Mouse (Mus musculus): ENCODE measurements around the gene Cmss1. TPM values are rescaled to one million over a fixed set of nuclear protein-coding genes. Genes with fewer than 3 reads are reported as not detected.

The Cmss1 gene
- total RNA-seq, 2 experiments from 2014 or later = 20.1 to 22.0 TPM

GRCm38 (mm10) chr16:57536511-57536910 is 70.2 kb downstream of the Cmss1 start:
- intact Hi-C loops (cut with DNase I) = no loop called here
- DNase-seq (ENCODE audit: extremely low spot score in 1 of 2, low spot score in 2 of 2) = no peak

DNA sequence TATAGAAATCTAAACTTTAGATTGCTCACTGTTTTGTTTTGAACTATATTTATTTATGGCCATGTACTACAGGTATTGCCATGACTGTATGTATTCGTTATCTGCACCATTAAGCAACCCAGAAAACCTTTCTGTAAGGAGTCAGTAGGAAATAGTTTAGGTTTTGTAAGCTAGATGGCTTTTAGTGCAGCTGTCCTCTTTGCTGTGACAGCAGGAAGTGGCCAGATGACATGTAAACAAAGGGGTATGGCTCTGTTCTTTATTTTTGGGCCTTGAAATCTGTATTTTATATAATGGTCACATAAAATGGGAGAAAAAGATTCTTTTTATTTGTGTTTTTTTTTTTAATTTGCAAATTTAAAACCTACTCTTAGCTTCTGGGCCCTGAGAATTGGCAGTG is 71.9 kb downstream of the Cmss1 start:
- intact Hi-C loops (cut with DNase I) = no loop called here
- H3K4me3 ChIP-seq = no peak overlapping the region
- no peak for TF ChIP-seq CTCF (IDR thresholded peaks at IDR 0.05)
- no peak for DNase-seq (ENCODE audit: extremely low spot score in 1 of 2, low spot score in 2 of 2)
- H3K27ac ChIP-seq = no peak overlapping the region

More at GRCm38 (mm10) chr16:57536511-57536910, 70.2 kb downstream of the Cmss1 start:
- Histone ChIP-seq H3K4me3 (no peak overlapping the region), H3K27ac (no peak overlapping the region)
- no peak for TF ChIP-seq CTCF (IDR thresholded peaks at IDR 0.05)

DNA sequence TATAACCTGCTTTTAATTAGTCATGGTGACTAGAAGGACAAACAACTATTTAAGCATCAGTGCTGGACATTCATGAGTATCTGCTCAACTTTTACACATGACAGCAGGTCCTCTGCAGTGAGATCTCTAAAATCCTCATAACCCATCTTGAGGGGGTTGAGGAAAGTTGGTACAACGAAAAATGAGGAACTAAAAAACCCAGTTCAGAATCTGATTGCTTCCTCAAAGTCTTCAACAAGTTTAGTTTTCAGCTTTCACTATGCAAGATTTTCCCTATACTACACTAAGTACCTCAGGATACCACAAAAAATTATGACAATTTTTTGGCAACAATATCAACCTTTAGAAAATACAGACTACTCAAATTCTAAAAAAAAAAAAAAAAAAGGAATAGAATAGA is 72.3 kb downstream of the Cmss1 start:
- Histone ChIP-seq H3K4me3 (no peak overlapping the region), H3K27ac (no peak overlapping the region)
- intact Hi-C loops (cut with DNase I) = no loop called here
- TF ChIP-seq CTCF (IDR thresholded peaks at IDR 0.05) = no peak
- DNase-seq (ENCODE audit: extremely low spot score in 1 of 2, low spot score in 2 of 2) = no peak

DNA sequence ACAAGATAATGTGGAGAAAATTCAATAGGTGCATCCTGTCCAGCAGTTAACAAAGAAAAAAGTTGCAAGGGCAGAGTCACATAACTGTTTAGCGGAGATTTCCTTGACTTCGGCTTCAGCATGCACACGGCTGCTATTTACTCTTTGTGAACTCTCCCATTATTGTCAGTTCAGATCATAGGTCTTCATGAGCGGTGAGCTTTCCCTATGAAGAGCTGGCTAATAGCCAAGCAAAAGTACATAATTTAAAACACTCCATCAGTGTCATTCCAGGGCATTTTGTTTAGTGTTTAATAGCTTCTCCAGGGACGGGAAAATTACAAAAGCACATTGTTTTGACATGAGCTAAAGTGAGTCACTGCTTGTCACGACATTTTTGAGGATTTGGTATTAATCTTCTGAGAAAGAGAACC is 74.6 kb downstream of the Cmss1 start:
- intact Hi-C loops (cut with DNase I) = no loop called here
- Histone ChIP-seq H3K27ac (no peak overlapping the region), H3K4me3 (no peak overlapping the region)
- TF ChIP-seq CTCF (IDR thresholded peaks at IDR 0.05) = no peak
- DNase-seq (ENCODE audit: extremely low spot score in 1 of 2, low spot score in 2 of 2) = no peak

DNA sequence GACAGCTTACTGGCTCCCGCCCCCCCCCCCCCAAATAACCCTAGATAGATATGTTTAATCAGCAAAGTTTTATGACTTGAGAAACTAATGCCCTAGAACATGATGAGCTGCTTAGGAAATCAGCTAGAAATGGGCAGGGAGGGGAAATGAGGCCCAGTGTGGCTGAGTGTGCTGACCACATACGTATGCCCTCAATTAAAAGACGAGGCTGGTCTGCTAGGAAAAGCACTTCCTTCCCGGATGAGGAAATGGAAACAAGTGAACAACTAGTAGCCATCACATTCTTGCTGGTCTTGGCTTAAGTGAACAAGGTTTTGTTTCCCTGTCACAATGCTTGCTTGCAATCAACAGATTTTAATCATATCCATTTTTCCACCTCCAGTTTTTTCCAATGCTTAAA is 76.1 kb downstream of the Cmss1 start:
- no peak for TF ChIP-seq CTCF (IDR thresholded peaks at IDR 0.05)
- Histone ChIP-seq H3K27ac (no peak overlapping the region), H3K4me3 (no peak overlapping the region)
- intact Hi-C loops (cut with DNase I) = no loop called here
- no peak for DNase-seq (ENCODE audit: extremely low spot score in 1 of 2, low spot score in 2 of 2)

GRCm38 (mm10) chr16:57528457-57528856 is 78.2 kb downstream of the Cmss1 start:
- H3K27ac ChIP-seq = no peak overlapping the region
- TF ChIP-seq CTCF (IDR thresholded peaks at IDR 0.05) = no peak
- no peak for DNase-seq (ENCODE audit: extremely low spot score in 1 of 2, low spot score in 2 of 2)
- intact Hi-C loops (cut with DNase I) = no loop called here
- no peak overlapping the region for H3K4me3 ChIP-seq

GRCm38 (mm10) chr16:57526893-57527292 is 79.8 kb downstream of the Cmss1 start:
- intact Hi-C loops (cut with DNase I) = no loop called here
- no peak for TF ChIP-seq CTCF (IDR thresholded peaks at IDR 0.05)
- Histone ChIP-seq H3K4me3 (no peak overlapping the region), H3K27ac (no peak overlapping the region)
- no peak for DNase-seq (ENCODE audit: extremely low spot score in 1 of 2, low spot score in 2 of 2)

- TF ChIP-seq CTCF (IDR thresholded peaks at IDR 0.05) = no peak
- no peak overlapping the region for H3K4me3 ChIP-seq
- no peak for DNase-seq (ENCODE audit: extremely low spot score in 1 of 2, low spot score in 2 of 2)
- intact Hi-C loops (cut with DNase I) = no loop called here
- H3K27ac ChIP-seq = no peak overlapping the region
These were observed 81.2 kb downstream of the Cmss1 start for GRCm38 (mm10) chr16:57525476-57525875.

DNA sequence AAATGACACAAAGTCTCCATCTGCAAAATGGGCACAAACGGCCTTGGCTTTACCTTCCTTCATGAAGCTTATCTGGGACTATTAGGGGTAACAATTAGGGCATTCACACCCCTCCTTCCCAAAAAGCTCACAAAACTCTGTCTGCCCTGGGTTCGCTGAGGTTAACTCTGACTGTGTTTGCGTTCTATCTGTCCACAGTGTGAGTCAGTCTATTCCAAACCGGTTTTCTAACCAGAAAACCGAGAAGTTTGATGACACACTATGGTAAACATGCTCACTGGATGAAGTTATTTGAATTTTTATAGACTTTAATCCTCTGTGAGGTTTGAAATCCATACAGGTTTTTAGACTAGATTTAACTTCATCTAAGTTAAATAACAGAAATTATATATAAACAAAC is 81.6 kb downstream of the Cmss1 start:
- intact Hi-C loops (cut with DNase I) = no loop called here
- no peak for TF ChIP-seq CTCF (IDR thresholded peaks at IDR 0.05)

DNA sequence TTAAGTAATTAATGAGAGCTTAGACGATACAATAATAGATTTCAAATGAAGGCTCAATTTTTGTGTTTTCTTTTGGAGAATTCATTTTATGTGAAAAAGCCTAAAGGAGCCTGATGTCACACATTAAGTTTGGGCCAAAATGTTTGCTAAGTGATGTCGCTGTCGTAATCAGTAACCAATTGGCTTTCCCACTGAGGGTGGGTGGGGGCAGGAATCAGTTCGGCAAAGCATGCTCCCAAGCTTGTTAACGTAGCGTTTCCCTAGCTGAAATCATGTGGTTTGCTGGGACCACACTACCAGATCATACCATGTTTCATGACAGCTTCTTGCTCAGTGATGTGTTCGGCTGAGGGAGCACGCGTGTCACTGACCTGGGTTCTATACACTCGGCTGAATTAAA is 91.0 kb downstream of the Cmss1 start:
- intact Hi-C loops (cut with DNase I) = no loop called here
- Histone ChIP-seq H3K27ac (no peak overlapping the region), H3K4me3 (no peak overlapping the region)
- no peak for DNase-seq (ENCODE audit: extremely low spot score in 1 of 2, low spot score in 2 of 2)
- TF ChIP-seq CTCF (IDR thresholded peaks at IDR 0.05) = no peak

More for the DNA sequence above, 81.6 kb downstream of the Cmss1 start:
- no peak for DNase-seq (ENCODE audit: extremely low spot score in 1 of 2, low spot score in 2 of 2)
- Histone ChIP-seq H3K27ac (no peak overlapping the region), H3K4me3 (no peak overlapping the region)

DNA sequence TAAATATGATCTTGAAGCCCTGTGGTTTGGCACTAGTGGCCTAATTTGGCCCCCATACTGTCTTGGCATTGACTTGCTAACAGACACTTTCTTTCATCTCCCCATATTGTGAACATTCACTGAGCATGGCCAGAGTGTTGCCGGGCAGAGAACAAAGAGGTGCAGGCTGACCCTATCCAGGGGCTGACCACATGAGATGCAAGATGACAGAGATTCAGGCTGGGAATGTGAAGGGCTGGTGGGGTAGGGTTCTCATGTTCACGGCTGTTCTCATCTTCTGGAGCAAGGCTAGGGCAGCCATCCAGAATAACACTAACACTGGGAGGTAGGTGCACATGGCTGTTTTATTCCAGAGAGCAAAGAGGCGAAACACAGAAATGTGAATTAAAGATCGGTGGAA is 92.3 kb downstream of the Cmss1 start:
- TF ChIP-seq CTCF (IDR thresholded peaks at IDR 0.05) = no peak
- intact Hi-C loops (cut with DNase I) = no loop called here
- no peak overlapping the region for H3K27ac ChIP-seq
- DNase-seq (ENCODE audit: extremely low spot score in 1 of 2, low spot score in 2 of 2) = no peak
- H3K4me3 ChIP-seq = no peak overlapping the region

DNA sequence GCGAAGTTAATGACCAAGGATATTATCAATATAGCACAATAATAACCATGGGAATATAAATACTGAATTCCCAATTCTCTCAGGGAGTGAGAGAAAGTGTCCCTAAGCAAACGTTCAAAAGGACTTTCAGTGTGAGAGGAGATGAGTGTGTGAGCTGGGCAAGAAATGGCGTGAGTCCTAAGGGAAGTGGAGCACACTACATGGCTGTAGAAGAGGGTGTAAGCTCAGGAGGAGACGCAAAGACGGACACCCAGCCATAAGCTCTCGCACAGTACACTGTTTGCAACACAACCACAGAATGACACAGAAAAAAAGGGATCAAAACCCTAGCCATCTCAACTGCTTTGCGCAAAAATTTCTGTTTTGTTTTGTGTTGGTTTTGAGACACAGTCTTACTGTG is 93.1 kb downstream of the Cmss1 start:
- intact Hi-C loops (cut with DNase I) = no loop called here
- Histone ChIP-seq H3K4me3 (no peak overlapping the region), H3K27ac (no peak overlapping the region)
- TF ChIP-seq CTCF (IDR thresholded peaks at IDR 0.05) = no peak
- no peak for DNase-seq (ENCODE audit: extremely low spot score in 1 of 2, low spot score in 2 of 2)

DNA sequence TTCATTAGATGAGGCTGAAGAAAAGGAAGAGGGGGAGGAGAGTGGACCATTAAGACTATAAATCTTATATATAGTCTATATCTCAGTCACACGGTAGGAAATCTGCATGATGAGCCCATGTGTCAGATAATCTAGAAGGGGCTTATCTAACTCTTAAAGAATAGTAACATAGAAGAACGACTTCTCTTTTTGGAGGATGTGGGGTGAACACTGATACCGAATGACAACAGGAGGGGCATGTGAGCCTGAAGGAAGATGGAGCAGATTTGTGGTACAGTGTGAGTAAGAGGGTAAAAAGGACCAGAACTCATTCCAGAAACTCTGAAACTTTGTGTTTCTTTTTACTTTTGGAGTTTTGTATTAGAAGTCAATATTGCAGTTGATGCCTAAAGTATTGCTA is 97.6 kb downstream of the Cmss1 start:
- intact Hi-C loops (cut with DNase I) = no loop called here
- no peak for TF ChIP-seq CTCF (IDR thresholded peaks at IDR 0.05)
- DNase-seq (ENCODE audit: extremely low spot score in 1 of 2, low spot score in 2 of 2) = no peak
- Histone ChIP-seq H3K27ac (no peak overlapping the region), H3K4me3 (no peak overlapping the region)

DNA sequence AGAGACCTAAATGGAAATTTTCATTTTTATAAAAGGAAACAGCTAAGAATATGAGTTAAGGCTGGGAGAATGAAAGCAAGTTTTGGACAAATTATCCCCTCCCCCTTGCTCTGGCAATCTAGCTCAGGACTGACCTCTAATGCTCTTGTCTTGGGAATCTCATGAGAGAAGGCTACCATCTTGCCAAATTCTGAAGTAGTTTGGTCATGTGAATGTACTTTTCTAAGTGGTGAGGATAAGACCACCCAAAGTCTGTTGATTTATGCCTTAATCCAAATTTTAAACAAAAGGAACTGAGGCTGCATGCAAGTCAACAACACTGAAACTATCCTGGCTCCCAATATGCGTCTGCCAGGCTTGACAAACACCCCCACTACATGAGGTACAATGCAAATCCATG is 98.3 kb downstream of the Cmss1 start:
- no peak for DNase-seq (ENCODE audit: extremely low spot score in 1 of 2, low spot score in 2 of 2)
- H3K27ac ChIP-seq = no peak overlapping the region
- intact Hi-C loops (cut with DNase I) = no loop called here
- no peak for TF ChIP-seq CTCF (IDR thresholded peaks at IDR 0.05)
- H3K4me3 ChIP-seq = no peak overlapping the region

All from left cerebral cortex, adult 2 months (tissue).